Mouse (Mus musculus) ES-Bruce4 (cell line): ENCODE measurements at regions not wholly inside any gene's neighbourhood (a gene's known extent, or its start where the extent isn't known, plus 50 kb on each side); places are given as distances from the start of the nearest gene placed in this dataset.

ENCODE experiments used
- H3K27ac ChIP-seq: 2 replicates; pipeline ENCODE4 v1.5.1; 2012; ENCODE audit warnings: low read length, inconsistent platforms; ENCODE audit not compliant: insufficient read depth
- H3K27me3 ChIP-seq: 2 replicates; pipeline ENCODE4 v1.6.1; 2012; ENCODE audit warnings: mild to moderate bottlenecking, low read length, inconsistent platforms; ENCODE audit not compliant: control insufficient read depth, poor library complexity, insufficient read depth, severe bottlenecking
- H3K36me3 ChIP-seq: 2 replicates; pipeline ENCODE4 v1.6.1; 2012; ENCODE audit warnings: inconsistent platforms, mild to moderate bottlenecking, low read length, moderate library complexity; ENCODE audit not compliant: control insufficient read depth, poor library complexity, insufficient read depth, severe bottlenecking
- H3K4me1 ChIP-seq: one replicate; pipeline ENCODE4 v1.8.1; 2011; ENCODE audit warnings: low read length; ENCODE audit not compliant: control insufficient read depth, insufficient read depth
- H3K4me3 ChIP-seq: 2 replicates; pipeline ENCODE4 v1.5.1; 2011; ENCODE audit warnings: low read depth, mild to moderate bottlenecking, low read length
- H3K9ac ChIP-seq: 2 replicates; pipeline ENCODE4 v1.6.1; 2012; ENCODE audit warnings: low read depth, mild to moderate bottlenecking, inconsistent platforms; ENCODE audit not compliant: poor library complexity, severe bottlenecking
- H3K9me3 ChIP-seq: replicated peaks from 2 replicates; pipeline ENCODE4 v1.6.1; 2012; ENCODE audit warnings: mild to moderate bottlenecking, low read length, inconsistent platforms; ENCODE audit not compliant: control insufficient read depth, poor library complexity, insufficient read depth, severe bottlenecking
- CTCF ChIP-seq: IDR thresholded peaks from one replicate; pipeline ENCODE4 v1.8.1; 2011; ENCODE audit warnings: low read depth, low read length
- EP300 ChIP-seq: IDR thresholded peaks from 2 replicates; pipeline ENCODE4 v1.6.1; 2011; ENCODE audit warnings: low read depth, low read length; ENCODE audit not compliant: insufficient read depth
- POLR2A ChIP-seq: IDR thresholded peaks from one replicate; pipeline ENCODE4 v1.8.1; 2011; ENCODE audit warnings: low read length; ENCODE audit not compliant: insufficient read depth

- TF ChIP-seq CTCF (no peak), POLR2A (no peak), EP300 (no peak)
- H3K4me1 ChIP-seq = no peaks in the 10 kb centered on the region
- no peak overlapping the region for H3K27ac ChIP-seq
These were observed 142.8 kb downstream of the Ets2 start for GRCm38 (mm10) chr16:95844691-95845090.

GRCm38 (mm10) chr16:95842766-95843165 is 140.9 kb downstream of the Ets2 start:
- Histone ChIP-seq H3K4me3 (no peak overlapping the region), H3K4me1 (no peaks in the 10 kb centered on the region)
- TF ChIP-seq EP300 (no peak), CTCF (no peak), POLR2A (no peak)

More at GRCm38 (mm10) chr16:95844691-95845090, 142.8 kb downstream of the Ets2 start:
- no peaks in the 10 kb centered on the region for H3K36me3 ChIP-seq
- H3K4me3 ChIP-seq = no peak overlapping the region
- H3K9me3 ChIP-seq = no peaks in the 10 kb centered on the region
- no peak overlapping the region for H3K9ac ChIP-seq
- no peaks in the 10 kb centered on the region for H3K27me3 ChIP-seq

GRCm38 (mm10) chr16:95839512-95840253 is 137.8 kb downstream of the Ets2 start:
- Histone ChIP-seq H3K9me3 (no peaks in the 10 kb centered on the region), H3K4me1 (no peaks in the 10 kb centered on the region), H3K27ac (no peak overlapping the region), H3K4me3 (no peak overlapping the region), H3K36me3 (no peaks in the 10 kb centered on the region), H3K9ac (no peak overlapping the region), H3K27me3 (no peaks in the 10 kb centered on the region)
- no peak for TF ChIP-seq CTCF
- TF ChIP-seq POLR2A = no peak
- TF ChIP-seq EP300 = no peak

More at GRCm38 (mm10) chr16:95842766-95843165, 140.9 kb downstream of the Ets2 start:
- H3K36me3 ChIP-seq = no peaks in the 10 kb centered on the region
- no peaks in the 10 kb centered on the region for H3K9me3 ChIP-seq
- H3K27me3 ChIP-seq = no peaks in the 10 kb centered on the region
- H3K27ac ChIP-seq = no peak overlapping the region
- H3K9ac ChIP-seq = no peak overlapping the region

- TF ChIP-seq EP300 (no peak), CTCF (no peak), POLR2A (no peak)
- H3K27me3 ChIP-seq = no peaks in the 10 kb centered on the region
These were observed 137.1 kb downstream of the Ets2 start for GRCm38 (mm10) chr16:95838886-95839430.

GRCm38 (mm10) chr16:95838478-95838846 is 136.6 kb downstream of the Ets2 start:
- Histone ChIP-seq H3K27ac (no peak overlapping the region), H3K9ac (no peak overlapping the region), H3K4me3 (no peak overlapping the region), H3K4me1 (no peaks in the 10 kb centered on the region), H3K36me3 (no peaks in the 10 kb centered on the region), H3K9me3 (no peaks in the 10 kb centered on the region), H3K27me3 (no peaks in the 10 kb centered on the region)
- TF ChIP-seq CTCF = no peak
- no peak for TF ChIP-seq POLR2A
- no peak for TF ChIP-seq EP300

More at GRCm38 (mm10) chr16:95838886-95839430, 137.1 kb downstream of the Ets2 start:
- Histone ChIP-seq H3K9me3 (no peaks in the 10 kb centered on the region), H3K4me3 (no peak overlapping the region), H3K9ac (no peak overlapping the region), H3K27ac (no peak overlapping the region), H3K36me3 (no peaks in the 10 kb centered on the region), H3K4me1 (no peaks in the 10 kb centered on the region)
